Mouse (Mus musculus) neural tube, embryonic 13.5 days (tissue): ENCODE results near the gene Olfr1252. TPM values are rescaled to one million over a fixed set of nuclear protein-coding genes. Genes with fewer than 3 reads are reported as not detected.

ENCODE experiments used
- ATAC-seq: fragments of 200-750 bp; cut with Nextera tagmentation; 2 replicates; pipeline ENCODE4 v1.8.0; 2017; ENCODE audit warnings: low read depth, mild to moderate bottlenecking, moderate TSS enrichment, moderate library complexity
- H3K27ac ChIP-seq: fragments of 300-500 bp; sonication (generic); replicated peaks from 2 replicates; pipeline ENCODE4 v1.5.1; 2015; ENCODE audit warnings: moderate library complexity, mild to moderate bottlenecking, inconsistent platforms
- H3K27me3 ChIP-seq: fragments of 300-500 bp; sonication (generic); 2 replicates; pipeline ENCODE4 v1.6.1; 2015; ENCODE audit warnings: mild to moderate bottlenecking, inconsistent platforms
- H3K36me3 ChIP-seq: fragments of 300-500 bp; sonication (generic); 2 replicates; pipeline ENCODE4 v1.6.1; 2015; ENCODE audit warnings: mild to moderate bottlenecking, inconsistent platforms
- H3K4me1 ChIP-seq: fragments of 300-500 bp; sonication (generic); replicated peaks from 2 replicates; pipeline ENCODE4 v1.6.1; 2015; ENCODE audit warnings: inconsistent platforms
- H3K4me2 ChIP-seq: fragments of 300-500 bp; sonication (generic); 2 replicates; pipeline ENCODE4 v1.6.1; 2015; ENCODE audit warnings: inconsistent platforms, mild to moderate bottlenecking, moderate library complexity
- H3K4me3 ChIP-seq: fragments of 300-500 bp; sonication (generic); 2 replicates; pipeline ENCODE4 v1.5.1; 2015; ENCODE audit warnings: mild to moderate bottlenecking, inconsistent platforms
- H3K9ac ChIP-seq: fragments of 300-500 bp; sonication (generic); 2 replicates; pipeline ENCODE4 v1.6.1; 2015; ENCODE audit warnings: moderate library complexity, mild to moderate bottlenecking, inconsistent platforms
- H3K9me3 ChIP-seq: fragments of 300-500 bp; sonication (generic); 2 replicates; pipeline ENCODE4 v1.6.1; 2016; ENCODE audit warnings: inconsistent platforms
- WGBS: fragments of 180-500 bp; shearing (Covaris S2); methylation state at CpG from one replicate; pipeline ENCODE4 v1.1.7; 2015; 5-methylcytosine and 5-hydroxymethylcytosine counted together
- polyA plus RNA-seq: library from polyadenylated mRNA; unstranded; fragments of >200 nt; fragmentation: Nextera tagmentation; extraction: Ambion mirVana; gene quantifications from 2 replicates; pipeline ENCODE4 v1.2.1, GENCODE M21; 2015

The Olfr1252 gene
- polyA plus RNA-seq: not detected in 2 replicates

- ATAC-seq: no peak
- H3K4me1 ChIP-seq: no peaks in the 10 kb centered on the region
- WGBS: 49% methylated on average over 1 of the region's 1 CpGs
Measured at GRCm38 (mm10) chr2:89724912-89725311, at the start of gene Olfr1252. TSS of gene Olfr1252 (minus strand) at chr2:89725012.

GRCm38 (mm10) chr2:89756990-89757389 is 32.2 kb upstream of the Olfr1252 start, which contains the start of gene Olfr1253:
TSS of gene Olfr1253 (minus strand) at chr2:89757090.
- WGBS: 86% methylated on average over 1 of the region's 1 CpGs

More at GRCm38 (mm10) chr2:89724912-89725311, at the start of gene Olfr1252:
- H3K4me2 ChIP-seq: no peak within 1 kb of the TSS
- H3K9me3 ChIP-seq: no peaks in the 10 kb centered on the region
- H3K27me3 ChIP-seq: no peaks in the 10 kb centered on the region
- H3K4me3 ChIP-seq: no peak within 1 kb of the TSS
- no peaks in the 10 kb centered on the region for H3K36me3 ChIP-seq
- no peak within 1 kb of the TSS for H3K27ac ChIP-seq
- H3K9ac ChIP-seq: no peak within 1 kb of the TSS

GRCm38 (mm10) chr2:89691980-89692379 is 32.8 kb downstream of the Olfr1252 start:
- no peak overlapping the region for H3K4me2 ChIP-seq
- H3K36me3 ChIP-seq: no peaks in the 10 kb centered on the region
- H3K27me3 ChIP-seq: no peaks in the 10 kb centered on the region
- H3K9ac ChIP-seq: no peak overlapping the region
- ATAC-seq: no peak
- WGBS: 85% methylated on average over 6 of the region's 6 CpGs
- H3K4me3 ChIP-seq: no peak overlapping the region
- H3K27ac ChIP-seq: no peak overlapping the region
- no peaks in the 10 kb centered on the region for H3K9me3 ChIP-seq
- no peaks in the 10 kb centered on the region for H3K4me1 ChIP-seq

More at GRCm38 (mm10) chr2:89756990-89757389, 32.2 kb upstream of the Olfr1252 start, which contains the start of gene Olfr1253:
- Histone ChIP-seq H3K4me3 (no peak within 1 kb of the TSS), H3K9me3 (no peaks in the 10 kb centered on the region), H3K4me1 (no peaks in the 10 kb centered on the region), H3K9ac (no peak within 1 kb of the TSS), H3K36me3 (no peaks in the 10 kb centered on the region), H3K27ac (no peak within 1 kb of the TSS), H3K27me3 (no peaks in the 10 kb centered on the region), H3K4me2 (no peak within 1 kb of the TSS)
- no peak for ATAC-seq

GRCm38 (mm10) chr2:89671836-89672235 is 53.0 kb downstream of the Olfr1252 start, which contains the start of gene Olfr1251:
TSS of gene Olfr1251 (minus strand) at chr2:89671936.
- H3K27ac ChIP-seq: no peak within 1 kb of the TSS
- no peaks in the 10 kb centered on the region for H3K4me1 ChIP-seq
- no peak within 1 kb of the TSS for H3K9ac ChIP-seq
- no peak within 1 kb of the TSS for H3K4me2 ChIP-seq
- no peaks in the 10 kb centered on the region for H3K36me3 ChIP-seq
- no peaks in the 10 kb centered on the region for H3K27me3 ChIP-seq
- H3K9me3 ChIP-seq: no peaks in the 10 kb centered on the region
- H3K4me3 ChIP-seq: no peak within 1 kb of the TSS
- no peak for ATAC-seq

Other genes with a start within 250 kb of the Olfr1252 start
- gene Olfr1241, start 237.9 kb downstream of the Olfr1252 start, polyA plus RNA-seq: not detected in 2 replicates
- gene Olfr1242, start 226.7 kb downstream of the Olfr1252 start, polyA plus RNA-seq: not detected in 2 replicates
- gene Olfr1243, start 193.5 kb downstream of the Olfr1252 start, polyA plus RNA-seq: not detected in 2 replicates
- not detected in 2 replicates for gene Olfr1245, start 146.6 kb downstream of the Olfr1252 start, polyA plus RNA-seq
- not detected in 2 replicates for gene Olfr1246, start 131.9 kb downstream of the Olfr1252 start, polyA plus RNA-seq
- gene Olfr1247, start 110.9 kb downstream of the Olfr1252 start, polyA plus RNA-seq: not detected in 2 replicates
- gene Olfr1248, start 106.8 kb downstream of the Olfr1252 start, polyA plus RNA-seq: not detected in 2 replicates
- not detected in 2 replicates for gene Olfr1249, start 90.0 kb downstream of the Olfr1252 start, polyA plus RNA-seq
- not detected in 2 replicates for gene Olfr1250, start 63.5 kb downstream of the Olfr1252 start, polyA plus RNA-seq
- not detected in 2 replicates for gene Olfr1251, start 53.1 kb downstream of the Olfr1252 start, polyA plus RNA-seq
- gene Olfr1253, start 32.1 kb upstream of the Olfr1252 start, polyA plus RNA-seq: not detected in 2 replicates
- gene Olfr1254, start 68.6 kb upstream of the Olfr1252 start, polyA plus RNA-seq: not detected in 2 replicates
- not detected in 2 replicates for gene Olfr1255, start 87.0 kb upstream of the Olfr1252 start, polyA plus RNA-seq
- gene Olfr1256, start 116.5 kb upstream of the Olfr1252 start, polyA plus RNA-seq: not detected in 2 replicates
- gene Olfr48, start 123.2 kb upstream of the Olfr1252 start, polyA plus RNA-seq: not detected in 2 replicates
- gene Olfr1257, start 153.4 kb upstream of the Olfr1252 start, polyA plus RNA-seq: not detected in 2 replicates
- not detected in 2 replicates for gene Olfr1258, start 202.3 kb upstream of the Olfr1252 start, polyA plus RNA-seq
- gene Olfr1259, start 223.7 kb upstream of the Olfr1252 start, polyA plus RNA-seq: not detected in 2 replicates
- not detected in 2 replicates for gene Olfr1260, start 249.3 kb upstream of the Olfr1252 start, polyA plus RNA-seq